Mouse (Mus musculus): ENCODE measurements at regions not wholly inside any gene's neighbourhood (a gene's known extent, or its start where the extent isn't known, plus 50 kb on each side); places are given as distances from the start of the nearest gene placed in this dataset.

DNA sequence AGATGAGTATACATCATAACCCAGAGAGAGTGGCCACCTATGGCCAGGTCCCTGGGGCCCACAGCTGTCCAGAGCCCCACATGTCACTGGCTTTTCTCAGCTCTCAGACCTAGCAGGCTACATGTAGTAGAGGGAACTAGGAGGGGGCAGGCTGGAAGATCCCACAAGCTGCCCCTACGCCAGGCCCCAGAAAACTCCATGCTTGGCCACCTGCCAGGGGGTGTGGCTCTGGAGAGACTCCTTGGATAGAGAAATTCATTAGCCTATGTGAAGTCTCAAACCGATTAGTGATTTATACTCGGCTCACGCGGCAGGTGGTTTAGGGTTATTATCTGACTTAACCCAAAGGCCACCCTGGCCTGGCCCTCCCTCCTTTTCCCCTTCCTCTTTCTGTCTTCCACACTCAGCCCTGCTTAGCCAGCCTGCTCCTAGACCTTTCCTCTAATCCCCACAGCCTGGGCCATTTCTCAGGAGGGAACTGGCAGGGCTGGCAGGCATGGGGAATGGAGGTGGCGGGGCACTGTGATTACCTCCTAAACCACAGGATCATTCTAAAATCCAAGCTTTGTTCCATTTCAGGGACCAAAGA, 77.7 kb downstream of the Efnb1 start:
- no peak for DNase-seq

DNA sequence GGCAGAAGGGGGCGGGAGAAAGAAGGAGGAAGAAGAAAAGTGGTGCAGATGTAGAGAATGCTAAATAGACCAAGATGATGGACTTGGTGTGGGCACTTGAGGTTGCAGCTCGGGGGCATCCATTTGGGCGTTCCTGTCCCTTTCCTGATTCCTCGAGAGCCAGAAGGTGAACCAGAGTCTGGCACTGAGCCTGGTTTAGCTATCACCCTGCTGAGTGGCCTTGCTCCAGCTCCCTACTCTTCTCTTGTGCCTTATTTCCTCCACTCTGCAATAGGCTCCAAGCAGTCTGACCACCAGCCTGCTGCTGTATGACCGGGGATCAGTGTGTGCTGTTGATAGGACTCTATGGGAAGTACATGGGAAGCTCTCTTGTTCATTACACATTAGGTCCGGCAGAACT, 68.1 kb downstream of the Efnb1 start:
- DNase-seq: no peak

DNA sequence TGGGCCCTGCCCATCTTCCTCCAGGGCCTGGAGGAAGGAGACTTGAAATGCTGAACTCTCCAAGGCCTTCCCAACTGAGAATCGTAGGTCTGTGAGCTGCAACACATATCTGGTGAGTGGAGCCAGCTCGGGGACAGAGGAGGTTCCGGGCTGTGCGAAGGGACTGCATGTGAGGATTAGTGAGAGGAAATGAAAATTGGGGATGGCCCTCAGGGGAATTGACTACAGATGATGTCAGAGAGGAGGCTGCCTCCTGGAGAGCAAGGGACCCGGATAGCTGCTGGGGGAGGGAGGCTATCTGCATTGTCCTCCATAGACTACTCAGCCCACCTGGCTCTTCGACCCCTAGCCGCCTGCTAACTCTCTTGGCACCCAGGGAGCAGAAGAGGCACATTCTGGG, 65.2 kb downstream of the Efnb1 start:
- no peak for DNase-seq

DNA sequence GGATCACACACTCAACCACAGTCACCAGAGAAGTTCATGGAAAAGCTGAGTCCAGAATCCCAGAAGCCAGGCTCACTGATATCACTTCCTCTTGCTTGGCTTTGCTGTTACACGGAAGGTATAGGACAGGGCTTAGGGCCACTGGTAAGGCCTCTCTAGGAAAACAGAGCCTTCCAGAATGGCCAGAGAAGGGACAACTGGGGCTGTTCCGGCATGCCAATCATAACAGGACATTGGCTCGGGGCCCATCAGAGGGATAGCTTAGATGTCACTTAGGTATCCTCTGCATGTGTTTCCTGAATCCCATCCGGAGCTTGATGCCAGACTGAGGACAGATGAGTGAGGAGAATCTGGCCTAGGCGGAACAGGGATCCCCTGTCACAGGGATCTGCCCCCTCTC, 63.7 kb downstream of the Efnb1 start:
- DNase-seq: no peak

DNA sequence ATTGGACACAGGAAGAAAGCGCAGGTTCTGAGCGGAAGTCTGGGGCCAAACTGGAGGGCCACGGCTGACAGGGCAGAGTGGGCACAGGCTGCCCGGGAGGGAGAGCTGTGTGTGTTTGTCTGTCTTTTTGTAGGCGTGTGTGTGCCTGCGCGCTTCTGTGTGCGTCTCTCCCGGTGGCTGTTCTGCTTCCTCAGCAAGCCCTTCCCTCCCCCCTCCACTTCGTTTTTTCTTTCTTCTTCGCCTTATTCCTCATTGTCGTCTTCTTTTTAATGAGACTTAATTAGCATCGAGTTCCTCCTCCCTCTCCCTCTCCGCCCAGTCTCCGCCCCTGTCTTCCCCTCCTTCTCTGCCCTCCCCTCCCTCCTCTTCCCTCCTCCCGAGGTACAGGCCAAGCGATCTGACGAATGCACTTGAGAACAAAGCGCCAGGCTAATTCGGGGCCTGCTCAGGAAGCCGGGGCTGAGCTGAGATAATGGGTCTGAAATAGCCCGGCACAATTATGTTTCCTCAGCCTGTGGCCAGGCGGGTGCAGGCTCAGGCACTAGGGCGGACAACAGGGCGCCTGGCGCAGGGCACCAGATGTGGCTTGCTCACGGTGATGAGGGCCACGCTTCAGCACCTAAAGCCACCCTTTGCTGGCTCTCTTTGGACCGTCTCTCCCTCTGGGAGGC, 63.2 kb downstream of the Efnb1 start:
- peak in 1 of 2 experiments; percentile 3 for DNase-seq

Measured in thymus, postnatal 36 days (tissue).